Mouse (Mus musculus) midbrain, embryonic 14.5 days (tissue): Measurements from ENCODE around the gene Pcolce. TPM values are rescaled to one million over a fixed set of nuclear protein-coding genes. Genes with fewer than 3 reads are reported as not detected.
A peak's percentile ranks its signal among the peaks of the same experiment; 100 is the strongest.

Experiments used
- ATAC-seq: fragments of 200-750 bp; cut with Nextera tagmentation; 2 replicates; pipeline ENCODE4 v1.8.0; 2017; ENCODE audit warnings: moderate number of reproducible peaks, moderate library complexity; ENCODE audit not compliant: low FRiP score, low TSS enrichment
- DNase-seq: peaks from one replicate; pipeline ENCODE4 v3.0.0-alpha.2; 2015
- H3K27ac ChIP-seq: fragments of 300-500 bp; sonication (generic); replicated peaks from 2 replicates; pipeline ENCODE4 v1.5.1; 2014; ENCODE audit warnings: mild to moderate bottlenecking, low read depth, low read length, moderate library complexity
- H3K27me3 ChIP-seq: fragments of 300-500 bp; sonication (generic); 2 replicates; pipeline ENCODE4 v1.6.1; 2014; ENCODE audit warnings: low read length, control low read depth, mixed read lengths; ENCODE audit not compliant: control insufficient read depth, insufficient read depth
- H3K36me3 ChIP-seq: fragments of 300-500 bp; sonication (generic); 2 replicates; pipeline ENCODE4 v1.6.1; 2014; ENCODE audit warnings: low read length, control low read depth; ENCODE audit not compliant: control insufficient read depth, insufficient read depth
- H3K4me1 ChIP-seq: fragments of 300-500 bp; sonication (generic); 2 replicates; pipeline ENCODE4 v1.6.1; 2014; ENCODE audit warnings: mild to moderate bottlenecking, antibody characterized with exemption, low read length, control low read depth; ENCODE audit not compliant: control insufficient read depth, insufficient read depth
- H3K4me2 ChIP-seq: fragments of 300-500 bp; sonication (generic); 2 replicates; pipeline ENCODE4 v1.6.1; 2014; ENCODE audit warnings: mild to moderate bottlenecking, low read length, moderate library complexity
- H3K4me3 ChIP-seq: fragments of 300-500 bp; sonication (generic); replicated peaks from 2 replicates; pipeline ENCODE4 v1.5.1; 2014; ENCODE audit warnings: low read depth, low read length
- H3K9ac ChIP-seq: fragments of 300-500 bp; sonication (generic); replicated peaks from 2 replicates; pipeline ENCODE4 v1.6.1; 2014; ENCODE audit warnings: mild to moderate bottlenecking, low read length, moderate library complexity
- H3K9me3 ChIP-seq: fragments of 300-500 bp; sonication (generic); 2 replicates; pipeline ENCODE4 v1.6.1; 2016; ENCODE audit warnings: low read length, control low read depth, mixed read lengths; ENCODE audit not compliant: control insufficient read depth
- WGBS: fragments of 180-500 bp; shearing (Covaris S2); extraction: QIAGEN DNeasy Blood & Tissue Kit; methylation state at CpG from one replicate; pipeline ENCODE4 v1.1.7; 2014; 5-methylcytosine and 5-hydroxymethylcytosine counted together
- polyA plus RNA-seq: library from polyadenylated mRNA; unstranded; fragments of >200 nt; fragmentation: Nextera tagmentation; extraction: Ambion mirVana; gene quantifications from 2 replicates; pipeline ENCODE4 v1.2.1, GENCODE M21; 2014

Pcolce gene
- polyA plus RNA-seq, 1 experiment from 2014 or later, result 11.7 TPM

DNA sequence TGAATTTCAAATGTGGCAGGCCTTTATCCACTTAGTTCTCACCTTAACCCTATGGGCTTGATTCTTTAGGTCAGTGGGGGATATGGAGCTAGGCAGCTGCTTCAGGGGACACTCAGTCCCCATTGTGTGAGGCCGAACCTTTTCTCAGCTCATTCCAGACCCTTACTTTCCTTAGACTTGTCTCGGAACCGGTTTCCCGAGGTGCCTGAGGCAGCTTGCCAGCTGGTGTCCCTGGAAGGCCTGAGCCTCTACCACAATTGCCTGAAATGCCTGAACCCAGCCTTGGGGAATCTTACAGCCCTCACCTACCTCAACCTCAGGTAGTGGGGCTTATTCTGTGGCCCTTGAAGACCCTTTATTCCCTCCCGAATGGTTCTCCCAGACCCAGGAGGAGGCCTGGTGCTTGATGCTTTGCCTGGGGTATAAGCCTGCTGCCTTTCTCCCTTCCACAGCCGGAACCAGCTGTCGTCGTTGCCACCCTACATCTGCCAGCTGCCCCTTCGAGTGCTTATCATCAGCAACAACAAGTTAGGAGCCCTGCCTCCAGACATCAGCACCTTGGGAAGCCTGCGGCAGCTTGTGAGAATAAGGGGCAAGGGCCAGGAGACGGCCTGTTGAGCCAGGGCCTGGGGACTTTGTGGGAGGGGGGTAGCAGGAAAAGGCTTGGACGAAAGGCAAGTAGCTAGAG is 20.0 kb upstream of the Pcolce start:
- no peaks in the 10 kb centered on the region for H3K27me3 ChIP-seq
- H3K4me2 ChIP-seq, result no peak overlapping the region
- H3K36me3 ChIP-seq, result peaks cover 51% of the 10 kb centered on the region
- H3K9ac ChIP-seq, result 0 out of 2 replicates have a peak overlapping the region, but pooled peaks have one; percentile 9
- WGBS, result 82% methylated on average over 12 of the region's 12 CpGs
- no peak overlapping the region for H3K4me3 ChIP-seq
- peaks cover 19% of the 10 kb centered on the region for H3K4me1 ChIP-seq
- ATAC-seq, result no peak
- H3K9me3 ChIP-seq, result no peaks in the 10 kb centered on the region
- no peak overlapping the region for H3K27ac ChIP-seq
- DNase-seq, result no peak

GRCm38 (mm10) chr5:137631591-137631990 is 18.0 kb upstream of the Pcolce start:
- no peak for ATAC-seq
- Histone ChIP-seq H3K36me3 (peaks cover 32% of the 10 kb centered on the region), H3K9ac (0 out of 2 replicates have a peak overlapping the region, but pooled peaks have one; percentile 12), H3K4me2 (peak overlapping the region; percentile 92), H3K4me3 (no peak overlapping the region), H3K27me3 (no peaks in the 10 kb centered on the region), H3K9me3 (no peaks in the 10 kb centered on the region), H3K4me1 (peaks cover 25% of the 10 kb centered on the region), H3K27ac (no peak overlapping the region; the same call in 1 of the 2 replicates)
- no peak for DNase-seq
- WGBS, result 73% methylated on average over 4 of the region's 4 CpGs

GRCm38 (mm10) chr5:137631171-137631570 is 17.6 kb upstream of the Pcolce start:
- H3K4me1 ChIP-seq, result peaks cover 25% of the 10 kb centered on the region
- WGBS, result 81% methylated on average over 9 of the region's 9 CpGs

GRCm38 (mm10) chr5:137630602-137631001 is 17.0 kb upstream of the Pcolce start:
- Histone ChIP-seq H3K4me1 (peaks cover 25% of the 10 kb centered on the region), H3K27me3 (no peaks in the 10 kb centered on the region), H3K36me3 (peaks cover 22% of the 10 kb centered on the region), H3K9me3 (no peaks in the 10 kb centered on the region), H3K4me2 (peak overlapping the region; percentile 92), H3K27ac (no peak overlapping the region), H3K9ac (no peak overlapping the region; the same call in 1 of the 2 replicates), H3K4me3 (no peak overlapping the region)
- no peak for ATAC-seq
- no peak for DNase-seq
- WGBS, result 45% methylated on average over 3 of the region's 3 CpGs

More at GRCm38 (mm10) chr5:137631171-137631570, 17.6 kb upstream of the Pcolce start:
- no peaks in the 10 kb centered on the region for H3K9me3 ChIP-seq
- no peaks in the 10 kb centered on the region for H3K27me3 ChIP-seq
- H3K36me3 ChIP-seq, result peaks cover 27% of the 10 kb centered on the region
- H3K27ac ChIP-seq, result no peak overlapping the region; the same call in 1 of the 2 replicates
- H3K4me3 ChIP-seq, result no peak overlapping the region
- peak overlapping the region; percentile 92 for H3K4me2 ChIP-seq
- DNase-seq, result no peak
- no peak for ATAC-seq
- no peak overlapping the region; the same call in 1 of the 2 replicates for H3K9ac ChIP-seq

- peaks cover 25% of the 10 kb centered on the region for H3K4me1 ChIP-seq
- no peak for DNase-seq
- H3K27ac ChIP-seq, result no peak overlapping the region
- H3K36me3 ChIP-seq, result peaks cover 17% of the 10 kb centered on the region
- no peak for ATAC-seq
- peak overlapping the region; percentile 79 for H3K9ac ChIP-seq
- peak overlapping the region; percentile 94 for H3K4me3 ChIP-seq
- peak overlapping the region; percentile 92 for H3K4me2 ChIP-seq
- H3K27me3 ChIP-seq, result no peaks in the 10 kb centered on the region
- H3K9me3 ChIP-seq, result no peaks in the 10 kb centered on the region
- 28% methylated on average over 6 of the region's 6 CpGs for WGBS
These were observed 16.4 kb upstream of the Pcolce start for GRCm38 (mm10) chr5:137629906-137630545.

DNA sequence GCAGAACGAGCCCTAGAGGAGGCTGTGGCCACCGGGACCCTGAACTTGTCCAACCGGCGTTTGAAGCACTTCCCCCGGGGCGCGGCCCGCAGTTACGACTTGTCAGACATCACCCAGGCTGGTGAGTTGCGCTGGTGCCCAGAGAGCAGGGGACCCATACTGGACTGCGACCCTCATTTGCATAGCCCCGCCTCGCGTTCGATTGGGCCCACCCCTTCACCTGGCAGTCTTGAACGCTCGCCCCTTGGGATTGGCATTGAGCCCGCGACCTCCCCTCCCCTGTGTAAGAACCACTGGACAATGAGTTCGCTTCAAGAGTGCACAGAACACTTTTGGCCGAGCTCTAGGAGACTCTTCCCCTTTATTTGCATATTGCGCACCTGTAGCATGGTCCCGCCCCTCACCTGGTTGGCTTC is 15.7 kb upstream of the Pcolce start:
- Histone ChIP-seq H3K4me1 (peaks cover 25% of the 10 kb centered on the region), H3K27me3 (no peaks in the 10 kb centered on the region), H3K36me3 (peaks cover 14% of the 10 kb centered on the region), H3K9me3 (no peaks in the 10 kb centered on the region), H3K4me2 (peak overlapping the region; percentile 92), H3K4me3 (peak overlapping the region; percentile 94), H3K27ac (peak overlapping the region; percentile 86), H3K9ac (peak overlapping the region; percentile 79)
- 0% methylated on average over 23 of the region's 23 CpGs for WGBS
- DNase-seq (peak; percentile 68), ATAC-seq (peak; percentile 35)

- H3K27me3 ChIP-seq, result no peaks in the 10 kb centered on the region
- under 1% methylated on average over 46 of the region's 46 CpGs for WGBS
- peak within 1 kb of the TSS; percentile 79 for H3K9ac ChIP-seq
- H3K4me2 ChIP-seq, result peak within 1 kb of the TSS; percentile 92
- ATAC-seq, result peak; percentile 98
- peaks cover 25% of the 10 kb centered on the region for H3K4me1 ChIP-seq
- peak within 1 kb of the TSS; percentile 94 for H3K4me3 ChIP-seq
- H3K27ac ChIP-seq, result peak within 1 kb of the TSS; percentile 90
- peak; percentile 100 for DNase-seq
- no peaks in the 10 kb centered on the region for H3K9me3 ChIP-seq
- H3K36me3 ChIP-seq, result peaks cover 8% of the 10 kb centered on the region
These were observed 15.1 kb upstream of the Pcolce start, which contains the start of the genes Fbxo24, Lrch4 and Gm20605 for GRCm38 (mm10) chr5:137628498-137629305. Gene Fbxo24 (minus strand): TSS chr5:137629002. Gene Lrch4 (plus strand): TSS chr5:137629121. Gene Gm20605 (plus strand): TSS chr5:137629175.

GRCm38 (mm10) chr5:137627991-137628390 is 14.4 kb upstream of the Pcolce start:
- H3K4me1 ChIP-seq, result peaks cover 25% of the 10 kb centered on the region
- peak overlapping the region; percentile 75 for H3K4me2 ChIP-seq
- peak overlapping the region; percentile 57 for H3K9ac ChIP-seq
- peaks cover 4% of the 10 kb centered on the region; the same call in 1 of the 2 replicates for H3K36me3 ChIP-seq
- no peaks in the 10 kb centered on the region for H3K27me3 ChIP-seq
- ATAC-seq, result no peak
- peak overlapping the region; percentile 90 for H3K27ac ChIP-seq
- H3K9me3 ChIP-seq, result no peaks in the 10 kb centered on the region
- no peak for DNase-seq
- WGBS, result 4% methylated on average over 9 of the region's 9 CpGs
- H3K4me3 ChIP-seq, result peak overlapping the region; percentile 94
